Mouse (Mus musculus): ENCODE measurements around the gene Pcid2. TPM values are rescaled to one million over a fixed set of nuclear protein-coding genes. Genes with fewer than 3 reads are reported as not detected.
A peak's percentile ranks its signal among the peaks of the same experiment; 100 is the strongest.

Gene Pcid2
- polyA plus RNA-seq, 1 experiment from 2014 or later = 41.9 TPM

DNA sequence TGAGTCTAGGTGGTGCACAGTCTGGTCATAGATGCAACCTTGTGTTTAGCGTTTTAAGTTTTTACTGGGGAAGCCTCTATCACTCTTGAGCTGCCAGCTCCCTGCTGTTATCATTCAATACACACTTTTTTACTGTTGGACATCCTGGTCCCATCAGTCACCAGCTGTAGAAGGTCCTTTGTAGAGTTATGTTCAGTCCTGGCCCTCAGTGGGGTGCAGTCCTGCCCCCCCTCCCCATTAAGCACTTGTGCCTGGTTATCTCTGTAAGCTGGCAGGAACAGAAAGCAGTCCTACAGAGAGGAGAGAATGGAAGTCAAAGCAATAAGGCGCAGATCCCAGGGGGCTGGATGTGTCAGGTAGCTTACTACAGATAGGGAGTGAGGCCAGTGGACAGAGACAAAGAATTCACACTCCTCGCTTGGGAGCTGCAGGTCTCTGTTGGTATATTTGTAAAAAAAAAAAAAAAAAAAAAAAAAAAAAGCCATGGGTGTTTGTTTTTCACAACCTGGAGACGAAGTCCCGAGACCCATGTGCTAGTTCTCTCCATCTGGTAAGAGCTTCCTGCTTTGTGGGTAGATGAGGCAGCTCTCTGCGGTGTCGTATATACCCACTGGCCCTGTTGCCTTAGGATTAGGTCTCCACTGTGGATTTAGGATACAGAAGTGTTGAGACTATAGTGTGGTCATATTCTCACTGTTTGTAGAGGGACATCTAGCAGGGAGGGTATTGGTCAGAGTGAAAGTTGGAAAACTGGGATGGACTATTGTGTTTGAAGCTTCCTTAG lies 15.8 kb upstream of the Pcid2 start:
- H3K9me3 ChIP-seq (replicated peaks) = no peaks in the 10 kb centered on the region
- H3K4me2 ChIP-seq (replicated peaks) = no peak overlapping the region
- no peak overlapping the region for H3K9ac ChIP-seq
- no peaks in the 10 kb centered on the region for H3K27me3 ChIP-seq
- WGBS = 93% methylated on average over 7 of the region's 7 CpGs
- peaks cover 66% of the 10 kb centered on the region for H3K36me3 ChIP-seq
- no peak overlapping the region for H3K4me3 ChIP-seq (replicated peaks)
- H3K4me1 ChIP-seq = no peaks in the 10 kb centered on the region
- H3K27ac ChIP-seq (replicated peaks) = no peak overlapping the region
- ATAC-seq (ENCODE audit: insufficient number of reproducible peaks, low FRiP score, low TSS enrichment, low read depth) = no peak

GRCm38 (mm10) chr8:13118516-13118915 lies 13.3 kb upstream of the Pcid2 start:
- no peak for ATAC-seq (ENCODE audit: insufficient number of reproducible peaks, low FRiP score, low TSS enrichment, low read depth)
- Histone ChIP-seq H3K9ac (no peak overlapping the region), H3K4me1 (no peaks in the 10 kb centered on the region), H3K36me3 (peaks cover 60% of the 10 kb centered on the region), H3K4me3 (replicated peaks) (no peak overlapping the region), H3K4me2 (replicated peaks) (no peak overlapping the region), H3K9me3 (replicated peaks) (no peaks in the 10 kb centered on the region), H3K27me3 (no peaks in the 10 kb centered on the region), H3K27ac (replicated peaks) (no peak overlapping the region)
- 87% methylated on average over 3 of the region's 3 CpGs for WGBS

- no peak for ATAC-seq (ENCODE audit: insufficient number of reproducible peaks, low FRiP score, low TSS enrichment, low read depth)
- H3K27me3 ChIP-seq = no peaks in the 10 kb centered on the region
- no peaks in the 10 kb centered on the region for H3K4me1 ChIP-seq
- no peaks in the 10 kb centered on the region for H3K9me3 ChIP-seq (replicated peaks)
- H3K4me3 ChIP-seq (replicated peaks) = no peak overlapping the region
- no peak overlapping the region for H3K9ac ChIP-seq
- no peak overlapping the region for H3K27ac ChIP-seq (replicated peaks)
- H3K36me3 ChIP-seq = peaks cover 52% of the 10 kb centered on the region
- no peak overlapping the region for H3K4me2 ChIP-seq (replicated peaks)
- 91% methylated on average over 2 of the region's 2 CpGs for WGBS
Observed at GRCm38 (mm10) chr8:13117096-13117495, 11.8 kb upstream of the Pcid2 start.

DNA sequence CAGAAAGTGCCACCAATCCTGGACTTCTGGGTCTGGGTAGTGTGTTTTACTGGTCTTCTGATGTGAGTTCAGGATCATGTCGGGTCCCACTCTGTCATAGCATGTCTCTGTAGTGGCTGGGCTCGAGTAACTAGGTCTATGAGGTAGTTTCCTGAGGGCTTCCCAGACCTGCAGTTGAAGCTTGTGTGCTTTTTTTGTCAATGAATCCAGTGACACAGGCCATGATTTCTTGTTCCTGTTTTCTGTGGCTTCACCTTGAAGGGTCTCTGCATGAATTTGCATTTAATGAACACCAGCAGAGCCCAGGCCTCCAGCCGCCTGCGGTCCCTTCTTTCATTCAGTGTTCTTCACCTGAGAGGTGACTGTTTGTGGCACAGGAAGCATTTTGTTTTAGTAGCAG lies 8.0 kb upstream of the Pcid2 start:
- H3K9ac ChIP-seq = no peak overlapping the region
- no peak overlapping the region for H3K4me2 ChIP-seq (replicated peaks)
- 91% methylated on average over 4 of the region's 4 CpGs for WGBS
- no peak for ATAC-seq (ENCODE audit: insufficient number of reproducible peaks, low FRiP score, low TSS enrichment, low read depth)
- no peak overlapping the region for H3K27ac ChIP-seq (replicated peaks)
- no peaks in the 10 kb centered on the region for H3K9me3 ChIP-seq (replicated peaks)
- H3K4me3 ChIP-seq (replicated peaks) = no peak overlapping the region
- peaks cover 32% of the 10 kb centered on the region for H3K36me3 ChIP-seq
- peaks cover 2% of the 10 kb centered on the region; the same call in 1 of the 2 replicates for H3K4me1 ChIP-seq
- H3K27me3 ChIP-seq = no peaks in the 10 kb centered on the region

DNA sequence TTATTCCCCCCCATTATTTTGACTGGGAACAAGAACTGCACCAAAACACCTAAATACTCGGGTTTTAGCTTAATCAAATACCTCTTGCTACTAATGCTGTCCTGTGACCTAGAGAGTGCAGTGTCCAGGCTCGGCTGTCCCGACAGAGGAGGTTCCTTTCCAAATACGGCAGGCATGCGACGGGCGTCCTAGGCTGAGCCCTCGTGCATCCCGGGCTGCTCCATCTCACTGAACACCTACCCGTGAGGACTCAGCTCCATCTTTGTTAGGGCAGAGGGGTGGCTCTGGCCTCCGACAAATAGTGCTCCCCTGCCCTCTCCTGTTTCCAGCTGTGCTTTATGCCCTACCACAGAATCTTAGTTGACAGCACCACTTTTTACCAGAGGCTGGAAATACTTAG lies 6.7 kb upstream of the Pcid2 start:
- H3K4me1 ChIP-seq = peaks cover 10% of the 10 kb centered on the region
- H3K9me3 ChIP-seq (replicated peaks) = no peaks in the 10 kb centered on the region
- WGBS = 83% methylated on average over 11 of the region's 11 CpGs
- no peak overlapping the region for H3K27ac ChIP-seq (replicated peaks)
- no peak overlapping the region for H3K9ac ChIP-seq
- no peak for ATAC-seq (ENCODE audit: insufficient number of reproducible peaks, low FRiP score, low TSS enrichment, low read depth)
- H3K36me3 ChIP-seq = peaks cover 22% of the 10 kb centered on the region
- H3K4me2 ChIP-seq (replicated peaks) = no peak overlapping the region
- H3K27me3 ChIP-seq = no peaks in the 10 kb centered on the region
- no peak overlapping the region for H3K4me3 ChIP-seq (replicated peaks)

DNA sequence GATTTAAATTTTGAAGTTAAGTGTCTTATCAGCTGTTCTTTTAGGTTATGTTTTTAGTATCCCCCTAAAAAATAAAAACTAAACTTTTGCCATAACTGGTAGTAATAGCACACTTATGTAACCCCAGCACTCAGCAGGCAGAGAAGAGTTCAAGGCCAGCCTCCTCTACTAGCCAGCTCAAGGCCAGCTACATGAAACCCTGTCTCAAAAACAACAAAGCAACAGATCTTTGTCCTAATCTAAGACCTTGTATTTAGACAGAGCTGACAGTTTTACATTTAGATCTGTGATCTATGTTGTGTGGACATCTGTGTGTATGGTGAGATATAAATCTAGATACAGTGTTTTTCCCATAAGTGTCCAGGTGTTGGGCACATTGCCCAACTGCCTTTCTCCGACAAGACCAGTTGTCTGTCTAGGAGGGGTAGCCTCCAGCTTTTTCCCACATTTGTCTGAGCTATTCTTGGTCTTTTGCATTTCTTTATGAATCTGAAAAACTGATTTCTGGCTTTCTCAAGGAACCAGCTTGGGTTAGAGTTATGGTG lies 4.2 kb upstream of the Pcid2 start:
- Histone ChIP-seq H3K9me3 (replicated peaks) (no peaks in the 10 kb centered on the region), H3K4me3 (replicated peaks) (no peak overlapping the region), H3K4me2 (replicated peaks) (no peak overlapping the region), H3K27me3 (no peaks in the 10 kb centered on the region), H3K9ac (no peak overlapping the region), H3K27ac (replicated peaks) (no peak overlapping the region), H3K36me3 (peaks cover 12% of the 10 kb centered on the region), H3K4me1 (peaks cover 16% of the 10 kb centered on the region)
- no peak for ATAC-seq (ENCODE audit: insufficient number of reproducible peaks, low FRiP score, low TSS enrichment, low read depth)
- 56% methylated on average over 1 of the region's 1 CpGs for WGBS

DNA sequence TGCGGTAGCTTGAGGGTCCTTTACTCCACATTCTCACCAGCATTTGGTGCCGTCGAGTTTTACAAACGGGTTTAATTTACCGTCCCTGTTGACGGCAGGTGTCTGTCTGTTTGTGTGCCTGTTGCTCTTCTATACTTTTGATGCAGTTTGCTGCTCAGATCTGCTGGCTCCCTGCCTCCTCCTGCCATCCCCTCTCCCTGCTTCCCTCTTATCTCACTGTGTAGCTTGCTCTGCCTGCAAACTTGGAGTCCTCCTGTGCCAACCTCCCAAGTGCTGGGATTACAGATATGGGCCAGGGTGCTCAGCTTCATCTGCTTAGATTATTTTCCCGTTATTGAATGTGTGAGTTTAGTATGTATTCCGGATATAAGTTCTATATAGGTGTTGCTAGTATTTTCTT lies 3.7 kb upstream of the Pcid2 start:
- no peak overlapping the region for H3K27ac ChIP-seq (replicated peaks)

DNA sequence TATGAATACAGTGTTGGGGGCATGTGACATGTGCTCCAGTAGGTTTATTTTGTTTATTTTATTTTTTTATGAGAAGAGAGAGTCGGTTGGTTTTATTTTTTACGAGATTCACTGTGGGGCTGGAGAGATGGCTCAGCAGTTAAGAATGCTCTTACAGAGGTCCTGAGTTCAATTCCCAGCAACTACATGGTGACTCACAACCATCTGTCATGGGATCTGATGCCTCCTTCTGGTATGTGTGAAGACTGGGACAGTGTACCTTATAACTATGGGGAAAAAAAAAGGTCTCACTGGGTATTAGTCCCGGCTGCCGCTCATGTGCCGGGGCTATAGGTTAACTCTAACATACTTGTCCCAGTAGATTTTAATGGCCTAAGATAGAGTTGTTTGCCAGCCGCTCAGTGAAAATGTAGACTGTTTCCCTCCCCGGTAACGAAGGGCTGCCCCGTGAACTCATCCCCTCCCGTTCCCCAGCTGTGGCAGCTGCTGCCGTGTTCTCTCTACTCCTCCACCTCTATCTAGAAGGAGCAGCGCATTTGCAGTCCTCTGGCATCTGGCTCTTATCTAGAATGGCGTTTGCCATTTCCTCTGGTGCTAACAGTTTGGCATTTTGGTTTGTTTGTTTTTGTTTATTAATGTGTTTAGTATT lies 2.9 kb upstream of the Pcid2 start:
- peaks cover 25% of the 10 kb centered on the region for H3K4me1 ChIP-seq
- H3K36me3 ChIP-seq = no peaks in the 10 kb centered on the region
- whole genome bisulfite sequencing = 80% methylated on average over 13 of the region's 13 CpGs
- no peak for ATAC-seq (ENCODE audit: insufficient number of reproducible peaks, low FRiP score, low TSS enrichment, low read depth)
- H3K4me2 ChIP-seq (replicated peaks) = no peak overlapping the region
- H3K4me3 ChIP-seq (replicated peaks) = no peak overlapping the region
- no peak overlapping the region for H3K27ac ChIP-seq (replicated peaks)
- no peak overlapping the region for H3K9ac ChIP-seq
- no peaks in the 10 kb centered on the region for H3K27me3 ChIP-seq
- no peaks in the 10 kb centered on the region for H3K9me3 ChIP-seq (replicated peaks)

More for the DNA sequence above, 3.7 kb upstream of the Pcid2 start:
- Histone ChIP-seq H3K4me1 (peaks cover 19% of the 10 kb centered on the region), H3K9ac (no peak overlapping the region), H3K9me3 (replicated peaks) (no peaks in the 10 kb centered on the region), H3K4me3 (replicated peaks) (no peak overlapping the region), H3K36me3 (peaks cover 8% of the 10 kb centered on the region), H3K4me2 (replicated peaks) (no peak overlapping the region), H3K27me3 (no peaks in the 10 kb centered on the region)
- ATAC-seq (ENCODE audit: insufficient number of reproducible peaks, low FRiP score, low TSS enrichment, low read depth) = no peak
- 83% methylated on average over 8 of the region's 8 CpGs for WGBS

DNA sequence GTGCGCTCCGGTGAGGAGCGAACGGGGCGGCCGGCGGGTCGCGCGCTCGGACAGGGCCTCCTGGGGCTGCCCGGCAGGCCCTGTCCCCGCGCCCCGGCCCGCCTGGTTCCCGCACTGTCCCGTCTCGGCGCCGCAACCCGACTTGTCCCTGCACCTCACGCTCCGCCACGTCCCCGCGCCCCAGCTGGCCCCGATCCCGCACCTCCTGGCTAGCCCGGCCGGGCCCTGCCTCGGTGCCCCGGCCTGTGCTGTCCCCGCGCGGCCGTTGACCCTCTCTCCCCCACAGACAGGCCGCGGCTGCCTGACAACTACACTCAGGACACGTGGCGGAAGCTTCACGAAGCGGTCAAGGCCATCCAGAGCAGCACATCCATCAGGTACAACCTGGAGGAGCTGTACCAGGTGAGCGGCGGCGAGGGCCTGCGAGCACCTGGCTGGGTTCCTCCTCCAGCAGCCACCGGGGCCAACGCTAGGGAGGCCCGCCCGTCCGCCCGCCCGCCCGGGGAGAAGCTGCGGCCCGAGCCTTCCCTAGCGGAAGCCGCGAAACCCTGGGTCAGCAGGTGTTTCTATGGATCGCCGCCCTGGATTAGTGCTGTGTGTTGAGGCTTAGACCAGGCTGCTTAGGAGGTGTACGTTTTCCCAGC lies 771 bp upstream of the Pcid2 start:
- Histone ChIP-seq H3K27me3 (no peaks in the 10 kb centered on the region), H3K9ac (peak overlapping the region; percentile 99), H3K9me3 (replicated peaks) (no peaks in the 10 kb centered on the region), H3K4me1 (peaks cover 25% of the 10 kb centered on the region), H3K27ac (replicated peaks) (peak overlapping the region; percentile 88), H3K36me3 (peaks cover 8% of the 10 kb centered on the region; the same call in 1 of the 2 replicates), H3K4me3 (replicated peaks) (peak overlapping the region; percentile 97), H3K4me2 (replicated peaks) (peak overlapping the region; percentile 84)
- WGBS = under 1% methylated on average over 62 of the region's 63 CpGs
- peak; percentile 42 for ATAC-seq (ENCODE audit: insufficient number of reproducible peaks, low FRiP score, low TSS enrichment, low read depth)

- H3K27ac ChIP-seq (replicated peaks) = peak overlapping the region; percentile 97
- H3K27me3 ChIP-seq = no peaks in the 10 kb centered on the region
- H3K36me3 ChIP-seq = peaks cover 15% of the 10 kb centered on the region; the same call in 1 of the 2 replicates
- peaks cover 25% of the 10 kb centered on the region for H3K4me1 ChIP-seq
- peak; percentile 85 for ATAC-seq (ENCODE audit: insufficient number of reproducible peaks, low FRiP score, low TSS enrichment, low read depth)
- no peaks in the 10 kb centered on the region for H3K9me3 ChIP-seq (replicated peaks)
- H3K9ac ChIP-seq = peak overlapping the region; percentile 78
- WGBS = under 1% methylated on average over 45 of the region's 45 CpGs
- H3K4me2 ChIP-seq (replicated peaks) = peak overlapping the region; percentile 87
- peak overlapping the region; percentile 97 for H3K4me3 ChIP-seq (replicated peaks)
Observed at GRCm38 (mm10) chr8:13104691-13105086, 570 bp downstream of the Pcid2 start.

GRCm38 (mm10) chr8:13077542-13077941 lies 27.7 kb downstream of the Pcid2 start:
- Histone ChIP-seq H3K9ac (no peak overlapping the region), H3K9me3 (replicated peaks) (no peaks in the 10 kb centered on the region), H3K27ac (replicated peaks) (no peak overlapping the region), H3K27me3 (no peaks in the 10 kb centered on the region), H3K4me1 (no peaks in the 10 kb centered on the region), H3K4me2 (replicated peaks) (no peak overlapping the region), H3K36me3 (peaks cover 91% of the 10 kb centered on the region), H3K4me3 (replicated peaks) (no peak overlapping the region)
- no peak for ATAC-seq (ENCODE audit: insufficient number of reproducible peaks, low FRiP score, low TSS enrichment, low read depth)
- WGBS = 82% methylated on average over 7 of the region's 7 CpGs
